Mouse (Mus musculus): ENCODE results near the gene Eif3b. TPM values are rescaled to one million over a fixed set of nuclear protein-coding genes. Genes with fewer than 3 reads are reported as not detected.
A peak's percentile ranks its signal among the peaks of the same experiment; 100 is the strongest.
"Not testable (repeated sequence)": the region's sequence is repeated elsewhere in the genome, so short reads cannot be mapped to it uniquely, and the experiment has no call there.

Eif3b gene
- polyA plus RNA-seq, 1 experiment: 149 TPM

GRCm38 (mm10) chr5:140418106-140418488, 1.0 kb upstream of the Eif3b start:
- TF ChIP-seq POLR2A (IDR thresholded peaks at IDR 0.05; ENCODE audit: low read depth, low read length) (no peak; the same call in 1 of the 2 replicates), CTCF (IDR thresholded peaks at IDR 0.05; ENCODE audit: borderline replicate concordance, insufficient read depth, low read length) (no peak)
- Histone ChIP-seq H3K4me3 (ENCODE audit: insufficient read depth, low read length) (peak overlapping the region; percentile 84), H3K27ac (ENCODE audit: insufficient read depth, low read length) (peak overlapping the region; percentile 89), H3K4me1 (ENCODE audit: control insufficient read depth, insufficient read depth, low read length) (no peaks in the 10 kb centered on the region)

DNA sequence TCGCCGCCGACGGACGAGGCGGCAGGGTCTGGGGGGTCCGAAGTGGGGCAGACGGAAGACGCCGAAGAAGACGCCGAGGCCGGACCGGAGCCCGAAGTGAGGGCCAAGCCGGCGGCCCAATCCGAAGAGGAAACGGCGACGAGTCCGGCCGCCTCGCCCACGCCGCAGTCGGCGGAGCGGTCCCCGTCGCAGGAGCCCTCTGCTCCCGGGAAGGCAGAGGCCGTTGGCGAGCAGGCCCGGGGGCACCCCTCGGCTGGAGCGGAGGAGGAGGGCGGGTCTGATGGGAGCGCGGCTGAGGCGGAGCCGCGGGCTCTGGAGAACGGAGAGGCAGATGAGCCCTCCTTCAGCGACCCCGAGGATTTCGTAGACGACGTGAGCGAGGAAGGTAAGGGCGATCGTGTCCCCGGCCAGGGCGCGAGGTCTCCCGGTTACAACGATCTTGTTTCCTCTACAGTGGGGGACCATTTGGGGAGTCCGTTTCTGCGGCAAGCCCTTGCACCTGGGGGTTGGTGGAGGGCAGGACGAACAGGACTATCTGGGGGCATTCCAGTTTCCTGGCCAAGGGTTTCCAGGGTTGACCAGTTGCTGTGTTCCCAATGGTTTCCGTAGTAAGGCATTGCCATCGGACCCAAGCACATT, 433 bp downstream of the Eif3b start:
- Histone ChIP-seq H3K4me3 (ENCODE audit: insufficient read depth, low read length) (peak overlapping the region; percentile 89), H3K27ac (ENCODE audit: insufficient read depth, low read length) (0 out of 2 replicates have a peak overlapping the region, but pooled peaks have one; percentile 42), H3K4me1 (ENCODE audit: control insufficient read depth, insufficient read depth, low read length) (no peaks in the 10 kb centered on the region)
- TF ChIP-seq CTCF (IDR thresholded peaks at IDR 0.05; ENCODE audit: borderline replicate concordance, insufficient read depth, low read length) (no peak), POLR2A (IDR thresholded peaks at IDR 0.05; ENCODE audit: low read depth, low read length) (no peak)

DNA sequence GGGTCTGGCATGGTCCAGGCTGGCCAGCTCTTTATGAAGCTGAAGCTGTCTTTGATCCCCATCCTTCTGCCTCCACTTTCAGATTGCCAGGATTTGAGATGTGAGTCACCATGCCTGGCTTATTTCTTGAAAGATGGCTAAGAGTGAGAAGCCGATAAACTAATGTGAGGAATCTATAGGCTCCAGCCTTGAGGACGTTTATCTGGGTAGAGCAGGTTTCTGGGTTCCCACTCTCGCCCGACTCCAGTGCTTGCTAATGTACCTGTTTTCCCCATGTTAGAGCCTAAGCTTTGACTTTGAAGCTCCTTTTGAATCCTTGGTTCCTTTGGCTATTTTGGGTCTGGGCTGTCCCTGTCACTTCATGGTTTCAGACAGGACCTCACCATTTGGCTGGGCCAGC, 1.5 kb downstream of the Eif3b start:
- peak overlapping the region; percentile 89 for H3K4me3 ChIP-seq (ENCODE audit: insufficient read depth, low read length)
- TF ChIP-seq CTCF (IDR thresholded peaks at IDR 0.05; ENCODE audit: borderline replicate concordance, insufficient read depth, low read length): no peak
- TF ChIP-seq POLR2A (IDR thresholded peaks at IDR 0.05; ENCODE audit: low read depth, low read length): no peak
- H3K27ac ChIP-seq (ENCODE audit: insufficient read depth, low read length): no peak overlapping the region
- H3K4me1 ChIP-seq (ENCODE audit: control insufficient read depth, insufficient read depth, low read length): no peaks in the 10 kb centered on the region

GRCm38 (mm10) chr5:140425016-140425783, 6.1 kb downstream of the Eif3b start:
- TF ChIP-seq CTCF (IDR thresholded peaks at IDR 0.05; ENCODE audit: borderline replicate concordance, insufficient read depth, low read length) (no peak), POLR2A (IDR thresholded peaks at IDR 0.05; ENCODE audit: low read depth, low read length) (no peak)
- H3K4me1 ChIP-seq (ENCODE audit: control insufficient read depth, insufficient read depth, low read length): no peaks in the 10 kb centered on the region
- H3K27ac ChIP-seq (ENCODE audit: insufficient read depth, low read length): no peak overlapping the region
- no peak overlapping the region for H3K4me3 ChIP-seq (ENCODE audit: insufficient read depth, low read length)

DNA sequence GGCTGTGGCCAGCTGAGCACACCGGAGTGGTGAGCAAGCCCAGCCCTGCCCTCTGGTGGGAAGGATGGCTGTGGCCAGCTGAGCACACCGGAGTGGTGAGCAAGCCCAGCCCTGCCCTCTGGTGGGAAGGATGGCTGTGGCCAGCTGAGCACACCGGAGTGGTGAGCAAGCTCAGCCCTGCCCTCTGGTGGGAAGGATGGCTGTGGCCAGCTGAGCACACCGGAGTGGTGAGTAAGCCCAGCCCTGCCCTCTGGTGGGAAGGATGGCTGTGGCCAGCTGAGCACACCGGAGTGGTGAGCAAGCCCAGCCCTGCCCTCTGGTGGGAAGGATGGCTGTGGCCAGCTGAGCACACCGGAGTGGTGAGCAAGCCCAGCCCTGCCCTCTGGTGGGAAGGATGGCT, 20.0 kb downstream of the Eif3b start:
- not testable (repeated sequence) for H3K27ac ChIP-seq (ENCODE audit: insufficient read depth, low read length); H3K4me1 ChIP-seq (ENCODE audit: control insufficient read depth, insufficient read depth, low read length); H3K4me3 ChIP-seq (ENCODE audit: insufficient read depth, low read length)
- peak; percentile 45; the same call in 1 of the 2 replicates for TF ChIP-seq CTCF (IDR thresholded peaks at IDR 0.05; ENCODE audit: borderline replicate concordance, insufficient read depth, low read length)

GRCm38 (mm10) chr5:140441406-140441805, 22.3 kb downstream of the Eif3b start:
- Histone ChIP-seq H3K4me1 (ENCODE audit: control insufficient read depth, insufficient read depth, low read length) (no peaks in the 10 kb centered on the region), H3K4me3 (ENCODE audit: insufficient read depth, low read length) (no peak overlapping the region), H3K27ac (ENCODE audit: insufficient read depth, low read length) (no peak overlapping the region)
- TF ChIP-seq POLR2A (IDR thresholded peaks at IDR 0.05; ENCODE audit: low read depth, low read length): no peak
- no peak for TF ChIP-seq CTCF (IDR thresholded peaks at IDR 0.05; ENCODE audit: borderline replicate concordance, insufficient read depth, low read length)

DNA sequence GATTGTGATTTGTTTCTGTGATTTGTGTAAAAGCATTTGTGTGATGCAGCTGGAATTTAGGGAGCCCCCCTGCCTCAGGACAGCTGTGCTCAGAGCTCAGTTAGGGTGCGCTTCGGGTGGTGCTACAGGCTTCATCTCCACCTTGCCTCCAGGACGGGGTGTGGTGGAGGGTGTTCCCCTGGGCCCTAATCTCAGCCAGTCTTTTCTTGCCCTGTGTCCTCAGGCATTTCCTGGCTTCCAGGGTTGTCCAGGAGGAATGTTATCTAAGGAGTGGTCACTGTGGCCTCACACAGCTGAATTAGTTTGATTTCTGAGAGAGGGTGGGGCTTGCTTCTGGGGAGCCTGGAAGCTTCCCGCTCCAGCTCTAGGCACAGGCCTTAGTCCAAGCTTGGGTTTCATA, 24.9 kb downstream of the Eif3b start:
- H3K4me3 ChIP-seq (ENCODE audit: insufficient read depth, low read length): no peak overlapping the region
- H3K4me1 ChIP-seq (ENCODE audit: control insufficient read depth, insufficient read depth, low read length): no peaks in the 10 kb centered on the region
- H3K27ac ChIP-seq (ENCODE audit: insufficient read depth, low read length): no peak overlapping the region
- TF ChIP-seq CTCF (IDR thresholded peaks at IDR 0.05; ENCODE audit: borderline replicate concordance, insufficient read depth, low read length): no peak
- TF ChIP-seq POLR2A (IDR thresholded peaks at IDR 0.05; ENCODE audit: low read depth, low read length): no peak

GRCm38 (mm10) chr5:140445345-140445744, 26.2 kb downstream of the Eif3b start, which contains the start of gene Gm4869:
Gm4869 (plus strand) TSS chr5:140445645.
- H3K27ac ChIP-seq (ENCODE audit: insufficient read depth, low read length): no peak within 1 kb of the TSS
- no peaks in the 10 kb centered on the region for H3K4me1 ChIP-seq (ENCODE audit: control insufficient read depth, insufficient read depth, low read length)

GRCm38 (mm10) chr5:140446054-140446453, 26.9 kb downstream of the Eif3b start:
- H3K27ac ChIP-seq (ENCODE audit: insufficient read depth, low read length): no peak overlapping the region
- H3K4me1 ChIP-seq (ENCODE audit: control insufficient read depth, insufficient read depth, low read length): no peaks in the 10 kb centered on the region
- TF ChIP-seq POLR2A (IDR thresholded peaks at IDR 0.05; ENCODE audit: low read depth, low read length) (no peak), CTCF (IDR thresholded peaks at IDR 0.05; ENCODE audit: borderline replicate concordance, insufficient read depth, low read length) (no peak)
- H3K4me3 ChIP-seq (ENCODE audit: insufficient read depth, low read length): no peak overlapping the region

More at GRCm38 (mm10) chr5:140445345-140445744, 26.2 kb downstream of the Eif3b start, which contains the start of gene Gm4869:
- TF ChIP-seq POLR2A (IDR thresholded peaks at IDR 0.05; ENCODE audit: low read depth, low read length): no peak
- TF ChIP-seq CTCF (IDR thresholded peaks at IDR 0.05; ENCODE audit: borderline replicate concordance, insufficient read depth, low read length): no peak
- no peak within 1 kb of the TSS for H3K4me3 ChIP-seq (ENCODE audit: insufficient read depth, low read length)

GRCm38 (mm10) chr5:140454488-140454887, 35.4 kb downstream of the Eif3b start:
- Histone ChIP-seq H3K27ac (ENCODE audit: insufficient read depth, low read length) (no peak overlapping the region), H3K4me3 (ENCODE audit: insufficient read depth, low read length) (no peak overlapping the region), H3K4me1 (ENCODE audit: control insufficient read depth, insufficient read depth, low read length) (no peaks in the 10 kb centered on the region)
- no peak for TF ChIP-seq CTCF (IDR thresholded peaks at IDR 0.05; ENCODE audit: borderline replicate concordance, insufficient read depth, low read length)
